Mouse (Mus musculus) CH12.LX (cell line): ENCODE measurements at regions not wholly inside any gene's neighbourhood (a gene's known extent, or its start where the extent isn't known, plus 50 kb on each side); places are given as distances from the start of the nearest gene placed in this dataset.

ENCODE experiments used
- DNase-seq: peaks from one replicate; pipeline ENCODE4 v3.0.0-alpha.2; 2013; ENCODE audit errors: extremely low read depth
- H3K27ac ChIP-seq: 2 replicates; pipeline ENCODE4 v1.5.1; 2012; ENCODE audit warnings: low read depth, mild to moderate bottlenecking, control low read depth, moderate library complexity; ENCODE audit not compliant: insufficient read depth
- H3K27me3 ChIP-seq: replicated peaks from 2 replicates; pipeline ENCODE3; 2012; ENCODE audit warnings: inconsistent platforms
- H3K36me3 ChIP-seq, 2 experiments: replicated peaks in 1 of 2; 2 replicates each; pipeline versions ENCODE3 to v1.6.1; 2012; ENCODE audit warnings: inconsistent platforms in 1 of 2, low read length in 1 of 2, mild to moderate bottlenecking in 1 of 2, mixed read lengths in 1 of 2, moderate library complexity in 1 of 2; ENCODE audit not compliant: control insufficient read depth in 1 of 2, insufficient read depth in 1 of 2
- H3K4me1 ChIP-seq, 2 experiments: 2 replicates each; pipeline ENCODE4 v1.6.1; 2012; ENCODE audit warnings: inconsistent platforms in 1 of 2, moderate library complexity in 1 of 2; ENCODE audit not compliant: insufficient read depth in 2 of 2, control insufficient read depth in 1 of 2
- H3K4me2 ChIP-seq: 2 replicates; pipeline ENCODE4 v1.6.1; 2012; ENCODE audit warnings: low read depth, mild to moderate bottlenecking, control low read depth; ENCODE audit not compliant: poor library complexity, insufficient read depth, severe bottlenecking
- H3K4me3 ChIP-seq, 3 experiments: fragments of 150-350 bp in 1 of 3; sonication (generic) in 1 of 3; replicated peaks in 1 of 3; 2 replicates each; pipeline versions ENCODE3 to v1.5.1; 2011 to 2012; ENCODE audit warnings: low read depth in 2 of 3, low read length in 2 of 3, mild to moderate bottlenecking in 2 of 3, moderate library complexity in 2 of 3, control low read depth in 1 of 3, improper control_type of control experiment in 1 of 3, inconsistent platforms in 1 of 3, mixed read lengths in 1 of 3; ENCODE audit not compliant: poor library complexity in 1 of 3
- H3K79me2 ChIP-seq: replicated peaks from 2 replicates; pipeline ENCODE4 v1.6.1; 2012; ENCODE audit warnings: mild to moderate bottlenecking, moderate library complexity; ENCODE audit not compliant: control insufficient read depth, poor library complexity, insufficient read depth, severe bottlenecking; ENCODE audit errors: extremely low read depth
- H3K9ac ChIP-seq: 2 replicates; pipeline ENCODE4 v1.6.1; 2012; ENCODE audit warnings: low read depth, mild to moderate bottlenecking, control low read depth, moderate library complexity; ENCODE audit not compliant: insufficient read depth
- H3K9me3 ChIP-seq: replicated peaks from 2 replicates; pipeline ENCODE3; 2012; ENCODE audit warnings: low read length, inconsistent platforms, mixed read lengths
- BHLHE40 ChIP-seq: IDR thresholded peaks from 2 replicates; pipeline ENCODE4 v1.6.1; 2011; ENCODE audit warnings: mild to moderate bottlenecking, low read depth, low read length, improper control_type of control experiment
- CHD1 ChIP-seq: IDR thresholded peaks from 2 replicates; pipeline ENCODE4 v1.6.1; 2012; ENCODE audit warnings: low read depth, low read length, improper control_type of control experiment, inconsistent platforms
- CHD2 ChIP-seq: IDR thresholded peaks from 2 replicates; pipeline ENCODE4 v1.6.1; 2011; ENCODE audit warnings: low read length, improper control_type of control experiment
- ELF1 ChIP-seq: IDR thresholded peaks from 2 replicates; pipeline ENCODE4 v1.6.1; 2014; ENCODE audit warnings: low read depth, mild to moderate bottlenecking, inconsistent platforms, low read length, improper control_type of control experiment
- EP300 ChIP-seq: IDR thresholded peaks from 2 replicates; pipeline ENCODE4 v1.6.1; 2011; ENCODE audit warnings: low read length, improper control_type of control experiment
- GABPA ChIP-seq: IDR thresholded peaks from 2 replicates; pipeline ENCODE4 v1.6.1; 2012; ENCODE audit warnings: low read depth, low read length, improper control_type of control experiment, inconsistent platforms; ENCODE audit not compliant: insufficient replicate concordance
- HCFC1 ChIP-seq: IDR thresholded peaks from 2 replicates; pipeline ENCODE4 v1.6.1; 2012; ENCODE audit warnings: low read depth, mild to moderate bottlenecking, inconsistent platforms, low read length, improper control_type of control experiment
- IRF4 ChIP-seq: IDR thresholded peaks from 2 replicates; pipeline ENCODE4 v1.6.1; 2014; ENCODE audit warnings: low read depth, mild to moderate bottlenecking, inconsistent platforms, low read length, improper control_type of control experiment
- JUN ChIP-seq: IDR thresholded peaks from 2 replicates; pipeline ENCODE4 v1.6.1; 2011; ENCODE audit warnings: low read depth, mild to moderate bottlenecking, low read length, improper control_type of control experiment, moderate library complexity; ENCODE audit not compliant: insufficient read depth
- KAT2A ChIP-seq: IDR thresholded peaks from 2 replicates; pipeline ENCODE4 v1.6.1; 2012; ENCODE audit warnings: low read length, improper control_type of control experiment, inconsistent platforms; ENCODE audit not compliant: insufficient replicate concordance
- MAZ ChIP-seq: IDR thresholded peaks from 2 replicates; pipeline ENCODE4 v1.6.1; 2012; ENCODE audit warnings: low read depth, mild to moderate bottlenecking, inconsistent platforms, low read length, improper control_type of control experiment, moderate library complexity
- MXI1 ChIP-seq: IDR thresholded peaks from 2 replicates; pipeline ENCODE4 v1.6.1; 2011; ENCODE audit warnings: mild to moderate bottlenecking, low read depth, low read length, improper control_type of control experiment
- MYC ChIP-seq: IDR thresholded peaks from 2 replicates; pipeline ENCODE4 v1.6.1; 2011; ENCODE audit warnings: low read depth, mild to moderate bottlenecking, improper control_type of control experiment, low read length
- NELFE ChIP-seq: IDR thresholded peaks from 2 replicates; pipeline ENCODE4 v1.6.1; 2011; ENCODE audit warnings: low read depth, low read length, improper control_type of control experiment
- NRF1 ChIP-seq: IDR thresholded peaks from 2 replicates; pipeline ENCODE4 v1.6.1; 2014; ENCODE audit warnings: low read depth, mild to moderate bottlenecking, inconsistent platforms, low read length, improper control_type of control experiment, moderate library complexity
- PAX5 ChIP-seq: IDR thresholded peaks from 2 replicates; pipeline ENCODE4 v1.6.1; 2012; ENCODE audit warnings: low read length, inconsistent platforms, mixed read lengths
- POLR2A ChIP-seq: IDR thresholded peaks from 2 replicates; pipeline ENCODE4 v1.6.1; 2011; ENCODE audit warnings: low read depth, mild to moderate bottlenecking, improper control_type of control experiment, low read length
- POLR2AphosphoS2 ChIP-seq: IDR thresholded peaks from 2 replicates; pipeline ENCODE4 v1.6.1; 2011; ENCODE audit warnings: low read depth, low read length, improper control_type of control experiment
- RAD21 ChIP-seq: IDR thresholded peaks from 2 replicates; pipeline ENCODE4 v1.6.1; 2011; ENCODE audit warnings: low read depth, mild to moderate bottlenecking, low read length, improper control_type of control experiment, moderate library complexity
- RCOR1 ChIP-seq: conservative IDR thresholded peaks from 2 replicates; pipeline ENCODE4 v1.6.1; 2012; ENCODE audit warnings: low read depth, mild to moderate bottlenecking, inconsistent platforms, low read length, improper control_type of control experiment
- SMC3 ChIP-seq: IDR thresholded peaks from 2 replicates; pipeline ENCODE4 v1.6.1; 2011; ENCODE audit warnings: low read depth, low read length, improper control_type of control experiment
- TBP ChIP-seq: conservative IDR thresholded peaks from 2 replicates; pipeline ENCODE4 v1.6.1; 2011; ENCODE audit warnings: low read depth, low read length, improper control_type of control experiment
- UBTF ChIP-seq: IDR thresholded peaks from 2 replicates; pipeline ENCODE4 v1.6.1; 2012; ENCODE audit warnings: low read depth, mild to moderate bottlenecking, inconsistent platforms, low read length, improper control_type of control experiment, moderate library complexity
- USF1 ChIP-seq: IDR thresholded peaks from 2 replicates; pipeline ENCODE4 v1.6.1; 2014; ENCODE audit warnings: low read depth, mild to moderate bottlenecking, inconsistent platforms, low read length, improper control_type of control experiment
- USF2 ChIP-seq: conservative IDR thresholded peaks from 2 replicates; pipeline ENCODE4 v1.6.1; 2011; ENCODE audit warnings: low read depth, low read length, improper control_type of control experiment
- ZKSCAN1 ChIP-seq: IDR thresholded peaks from 2 replicates; pipeline ENCODE4 v1.6.1; 2012; ENCODE audit warnings: low read depth, inconsistent platforms, low read length, improper control_type of control experiment, borderline replicate concordance
- ZNF384 ChIP-seq: IDR thresholded peaks from 2 replicates; pipeline ENCODE4 v1.6.1; 2012; ENCODE audit warnings: low read depth, low read length, improper control_type of control experiment, inconsistent platforms
- dilution Hi-C: fragments of 300-500 bp; cut with MboI; formaldehyde crosslinking; loops from 2 replicates; pipeline ENCODE4 v1.14.3; 2020; ENCODE audit warnings: low sequenced_read_pairs; ENCODE audit not compliant: extremely low pct_unique_long_range_greater_than_20kb, extremely low pct_ligation_motif_present
- in situ Hi-C: fragments of 300-500 bp; cut with MboI; formaldehyde crosslinking; loops from 3 replicates; pipeline ENCODE4 v1.14.3; 2019; ENCODE audit warnings: low sequenced_read_pairs, low pct_ligation_motif_present, low pct_unique_long_range_greater_than_20kb, mixed read lengths

- no peak overlapping the region for H3K4me2 ChIP-seq
- no peaks in the 10 kb centered on the region for H3K9me3 ChIP-seq
- no peak overlapping the region for H3K4me3 ChIP-seq
- TF ChIP-seq USF2 (no peak), NELFE (no peak), JUN (no peak), NRF1 (no peak), BHLHE40 (no peak), CHD2 (no peak), POLR2AphosphoS2 (no peak), ZKSCAN1 (no peak), CHD1 (no peak), ZNF384 (no peak), USF1 (no peak), PAX5 (no peak), POLR2A (no peak), UBTF (no peak), SMC3 (no peak), MYC (no peak), EP300 (no peak), KAT2A (no peak), IRF4 (no peak), GABPA (no peak)
- no peak for DNase-seq
- no peaks in the 10 kb centered on the region for H3K27me3 ChIP-seq
- in situ Hi-C loops (no loop called here), dilution Hi-C loops (no loop called here)
- no peaks in the 10 kb centered on the region for H3K79me2 ChIP-seq
- H3K36me3 ChIP-seq = no peaks in the 10 kb centered on the region
- no peak overlapping the region for H3K27ac ChIP-seq
- no peak overlapping the region for H3K9ac ChIP-seq
- peaks cover 0 to 3% of the 10 kb centered on the region in 2 experiments; a peak in 1 of 4 replicates for H3K4me1 ChIP-seq
These were observed 74.0 kb upstream of the Pou6f2 start for GRCm38 (mm10) chr13:18471534-18471933.

- Histone ChIP-seq H3K36me3 (no peaks in the 10 kb centered on the region), H3K4me2 (no peak overlapping the region), H3K4me1 (peaks cover 0 to 3% of the 10 kb centered on the region in 2 experiments; a peak in 1 of 4 replicates), H3K9ac (no peak overlapping the region), H3K4me3 (no peak overlapping the region), H3K27me3 (no peaks in the 10 kb centered on the region), H3K79me2 (no peaks in the 10 kb centered on the region), H3K9me3 (no peaks in the 10 kb centered on the region), H3K27ac (no peak overlapping the region)
- no peak for DNase-seq
- TF ChIP-seq PAX5 = no peak
- no peak for TF ChIP-seq MAZ
- TF ChIP-seq TBP = no peak
- TF ChIP-seq GABPA = no peak
- TF ChIP-seq NRF1 = no peak
- TF ChIP-seq UBTF = no peak
- no peak for TF ChIP-seq RAD21
- no peak for TF ChIP-seq MXI1
- no peak for TF ChIP-seq BHLHE40
- TF ChIP-seq ELF1 = no peak
- no peak for TF ChIP-seq POLR2A
- no peak for TF ChIP-seq KAT2A
- no peak for TF ChIP-seq SMC3
- no peak for TF ChIP-seq USF2
- TF ChIP-seq HCFC1 = no peak
- TF ChIP-seq RCOR1 = no peak
- TF ChIP-seq USF1 = no peak
- in situ Hi-C loops = no loop called here
- dilution Hi-C loops = no loop called here
These were observed 68.4 kb upstream of the Pou6f2 start for GRCm38 (mm10) chr13:18465921-18466320.
